Mouse (Mus musculus) G1E (cell line): ENCODE results near the gene Cntrob.

ENCODE experiments used
- CTCF ChIP-seq: IDR thresholded peaks from 2 replicates; pipeline ENCODE4 v1.5.1; 2012; ENCODE audit warnings: low read depth, low read length, inconsistent platforms, mixed read lengths
- GATA1 ChIP-seq: IDR thresholded peaks from 2 replicates; pipeline ENCODE4 v1.6.1; 2012; ENCODE audit warnings: borderline replicate concordance, low read length, inconsistent platforms, mixed read lengths
- GATA2 ChIP-seq: IDR thresholded peaks from 2 replicates; pipeline ENCODE4 v1.6.1; 2012; ENCODE audit warnings: low read depth, low read length, inconsistent platforms, borderline replicate concordance
- POLR2AphosphoS5 ChIP-seq: IDR thresholded peaks from 2 replicates; pipeline ENCODE4 v1.6.1; 2012; ENCODE audit warnings: low read depth, low read length, inconsistent platforms; ENCODE audit not compliant: insufficient replicate concordance

DNA sequence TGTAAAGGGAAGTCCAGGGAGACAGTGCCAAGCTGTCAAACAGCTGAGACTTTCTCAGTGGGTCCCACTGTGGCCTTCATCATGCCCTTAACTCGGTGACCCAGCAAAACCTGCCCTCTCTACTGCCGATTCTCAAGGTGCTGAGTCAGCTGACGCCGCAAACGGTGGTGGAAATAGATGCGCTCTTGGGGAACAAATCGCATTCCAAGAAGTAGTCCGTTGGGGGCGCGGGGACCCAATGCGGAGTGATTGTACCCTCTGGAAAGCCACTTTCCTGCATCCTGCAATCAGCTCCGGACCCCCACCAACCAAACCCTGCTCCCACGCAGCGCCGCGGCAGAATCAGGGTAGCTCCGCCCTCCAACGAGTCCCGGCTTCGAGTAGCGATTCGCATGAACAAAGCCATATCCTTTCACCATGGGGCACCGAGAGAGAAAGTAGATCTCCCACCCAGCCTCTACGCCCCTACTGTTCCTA, 8.4 kb upstream of the Cntrob start:
- no peak for TF ChIP-seq CTCF
- no peak for TF ChIP-seq GATA1
- TF ChIP-seq POLR2AphosphoS5, result no peak
- TF ChIP-seq GATA2, result no peak
